Mouse (Mus musculus): Measurements from ENCODE around the gene Stk40. TPM values are rescaled to one million over a fixed set of nuclear protein-coding genes. Genes with fewer than 3 reads are reported as not detected.

Stk40 gene
- polyA plus RNA-seq, 1 experiment = 24.4 TPM

- 85% methylated on average over 4 of the region's 4 CpGs for WGBS
- no peak for DNase-seq (ENCODE audit: low read depth, low spot score)
Observed at GRCm38 (mm10) chr4:126118651-126119050, 14.9 kb downstream of the Stk40 start.

DNA sequence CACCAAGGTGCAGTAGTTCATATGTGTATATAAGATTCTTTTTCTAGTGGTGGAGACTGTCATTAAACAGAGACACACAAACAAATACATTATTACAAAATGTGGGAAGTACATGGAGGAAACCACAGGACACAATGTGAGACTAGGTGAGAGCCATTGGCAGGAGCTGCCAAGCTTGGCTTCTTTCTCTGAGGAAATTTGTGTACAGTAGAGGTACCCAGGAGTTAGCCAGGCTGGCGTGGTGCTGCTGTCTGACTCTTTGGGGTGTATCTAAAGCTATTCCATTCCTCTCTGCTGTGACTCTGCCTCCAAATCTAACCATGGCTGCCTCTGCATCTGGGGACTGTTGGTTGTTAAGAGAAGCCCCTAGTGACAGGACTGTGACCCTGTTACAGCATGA is 15.3 kb downstream of the Stk40 start:
- DNase-seq (ENCODE audit: low read depth, low spot score) = no peak
- WGBS = 84% methylated on average over 1 of the region's 1 CpGs

DNA sequence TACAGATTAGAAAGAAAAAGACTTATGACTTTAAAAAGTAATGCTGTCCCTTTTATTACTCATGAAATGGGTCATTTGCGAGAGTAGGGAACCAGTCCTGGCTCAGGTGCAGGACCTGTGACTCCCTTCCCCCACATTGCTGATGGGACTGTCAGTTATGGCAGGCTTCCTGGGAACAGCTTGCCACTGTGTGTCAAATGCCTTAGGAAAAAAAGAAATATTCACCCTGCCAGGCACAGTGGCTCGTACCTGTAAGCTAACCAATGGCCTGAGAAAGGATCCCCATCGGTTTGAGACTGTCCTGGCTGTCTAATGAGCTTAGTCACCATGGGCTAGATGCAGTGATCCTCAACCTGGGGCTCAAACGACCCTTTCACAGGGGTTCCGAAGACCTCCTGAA is 16.3 kb downstream of the Stk40 start:
- no peak for DNase-seq (ENCODE audit: low read depth, low spot score)

DNA sequence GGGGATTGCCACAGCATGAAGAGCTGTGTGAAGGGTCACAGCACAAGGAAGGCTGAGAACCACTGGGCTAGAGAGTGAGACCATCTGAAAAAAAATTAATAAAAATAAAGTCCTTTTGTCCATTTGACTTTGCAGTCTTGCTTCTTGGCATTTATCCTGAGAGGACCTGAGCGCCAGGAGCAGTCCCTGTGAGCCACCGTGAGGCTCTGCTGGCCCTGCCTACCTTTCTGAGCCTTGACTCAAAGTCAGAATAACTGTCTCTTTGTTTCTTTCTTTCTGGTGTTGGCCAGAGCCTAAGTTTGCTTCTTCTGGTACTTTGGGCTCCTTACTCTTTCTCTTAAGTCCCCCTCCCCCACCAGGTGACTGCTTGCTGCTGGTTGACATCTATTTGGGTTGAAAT is 16.7 kb downstream of the Stk40 start:
- 91% methylated on average over 2 of the region's 2 CpGs for WGBS
- no peak for DNase-seq (ENCODE audit: low read depth, low spot score)

More for the DNA sequence above, 16.3 kb downstream of the Stk40 start:
- WGBS = 84% methylated on average over 5 of the region's 5 CpGs

DNA sequence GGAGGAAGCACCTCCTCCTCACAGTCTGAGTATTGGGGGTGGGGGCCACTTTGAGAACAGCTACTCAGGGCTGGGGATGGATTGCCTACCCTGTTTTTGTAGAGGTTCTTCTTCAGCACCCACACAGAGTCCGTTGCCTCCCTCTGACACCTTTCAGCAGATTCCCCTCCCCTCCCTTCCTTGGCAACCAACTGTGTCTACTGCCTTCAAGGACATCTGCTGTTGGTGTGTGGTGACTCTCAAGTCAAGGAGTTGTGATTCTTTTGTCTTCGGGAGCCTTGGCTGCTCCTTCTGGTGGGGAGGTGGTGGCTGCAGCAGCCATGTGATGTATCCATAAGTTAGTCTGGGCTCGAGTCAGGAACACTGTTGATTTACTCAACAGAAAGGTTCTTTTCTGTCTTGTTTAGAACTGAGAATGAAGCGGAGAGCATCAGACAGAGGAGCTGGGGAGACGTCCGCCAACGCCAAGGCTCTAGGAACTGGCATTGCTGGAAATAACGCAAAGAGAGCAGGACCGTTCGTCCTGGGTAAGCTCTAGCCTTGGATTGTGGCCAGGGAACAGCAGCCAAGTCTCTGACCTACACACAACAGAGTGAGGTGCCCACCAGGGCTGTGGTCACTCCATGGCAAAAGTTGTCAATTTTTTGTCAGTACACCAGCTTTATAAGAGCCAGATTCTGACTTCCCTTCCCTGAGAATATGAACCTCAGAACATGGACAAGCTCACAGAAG is 19.7 kb downstream of the Stk40 start:
- 72% methylated on average over 10 of the region's 10 CpGs for WGBS
- DNase-seq (ENCODE audit: low read depth, low spot score) = no peak

DNA sequence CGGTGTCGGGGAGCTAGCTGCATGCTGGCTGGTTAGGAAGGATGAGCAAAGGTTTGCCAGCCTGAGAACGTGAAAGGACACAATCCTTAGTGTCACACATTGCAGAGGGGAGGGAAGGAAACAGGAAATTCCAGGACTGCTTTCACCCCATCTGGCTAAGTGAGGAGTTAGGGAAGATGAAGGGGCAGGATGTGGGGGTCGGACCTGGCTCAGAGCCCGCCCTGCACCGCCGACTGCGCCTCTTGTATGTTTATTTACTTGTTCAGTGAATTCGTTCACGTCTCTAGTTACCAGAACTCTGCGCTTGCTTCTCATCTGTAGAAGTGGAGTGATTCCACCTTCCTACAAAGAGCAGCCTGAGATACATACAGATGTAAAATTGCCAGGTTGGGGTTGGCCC is 26.7 kb downstream of the Stk40 start:
- 65% methylated on average over 11 of the region's 11 CpGs for WGBS
- no peak for DNase-seq (ENCODE audit: low read depth, low spot score)

DNA sequence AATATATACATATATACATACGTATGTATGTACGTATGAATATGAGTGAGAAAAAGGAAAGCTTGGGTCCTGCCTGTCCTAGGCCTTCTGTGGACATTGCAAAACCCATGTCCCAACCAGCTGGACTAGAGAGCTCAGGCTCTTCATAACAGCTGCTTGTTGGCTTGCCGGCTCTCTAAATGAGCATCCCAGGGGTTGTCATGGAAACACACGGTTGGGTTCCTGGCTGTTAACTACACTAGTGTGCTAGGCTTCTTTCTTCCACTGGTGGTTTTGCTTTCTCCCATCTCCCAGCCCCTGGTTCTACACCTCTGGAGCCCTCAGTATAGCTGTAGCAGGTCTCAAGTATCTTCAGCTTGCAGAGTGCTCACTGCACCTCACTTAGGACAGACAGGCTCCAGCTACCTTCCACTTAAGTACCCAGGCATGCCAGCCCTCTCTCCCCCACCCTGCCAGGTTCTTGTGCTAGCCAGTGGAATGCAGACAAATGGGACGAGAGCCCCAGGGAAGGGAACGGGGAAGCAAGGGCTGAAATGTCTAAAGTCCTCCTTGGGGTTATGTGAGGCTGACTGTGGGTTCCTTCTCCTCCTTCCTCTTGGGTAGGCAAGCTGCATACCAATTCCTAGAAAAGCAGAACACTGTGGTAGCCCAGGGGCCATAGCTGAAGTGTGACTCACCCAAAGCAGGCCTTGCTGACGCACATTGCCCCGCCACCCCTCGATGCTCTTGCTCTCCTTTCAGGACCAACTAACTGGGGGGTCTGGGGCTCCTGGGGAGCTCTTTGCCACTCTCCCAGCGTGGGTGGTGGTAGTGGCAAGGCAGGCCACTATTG is 27.7 kb downstream of the Stk40 start:
- DNase-seq (ENCODE audit: low read depth, low spot score) = no peak
- 57% methylated on average over 10 of the region's 10 CpGs for WGBS

GRCm38 (mm10) chr4:126132636-126133264 is 29.0 kb downstream of the Stk40 start:
- 77% methylated on average over 6 of the region's 6 CpGs for WGBS
- no peak for DNase-seq (ENCODE audit: low read depth, low spot score)

DNA sequence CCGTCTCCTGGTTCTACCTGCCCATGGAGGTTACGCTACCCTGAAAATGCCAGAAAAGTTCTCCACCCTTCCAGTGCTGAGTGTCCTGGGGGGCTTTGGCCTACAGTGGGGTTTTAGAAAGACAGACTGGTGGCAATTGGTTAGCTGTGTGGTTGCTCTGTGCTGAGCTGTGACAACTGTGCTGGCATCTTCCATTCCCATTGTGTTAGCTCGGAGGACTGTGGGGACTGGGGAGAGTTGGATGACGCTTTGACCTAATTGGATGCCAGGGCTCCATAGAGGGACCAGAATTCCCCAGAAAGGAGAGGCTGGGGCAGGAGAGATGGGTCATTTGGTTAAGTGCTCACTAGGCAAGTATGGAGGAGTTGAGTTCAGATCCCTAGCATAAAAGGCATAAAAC is 30.5 kb downstream of the Stk40 start:
- WGBS = 91% methylated on average over 4 of the region's 4 CpGs
- no peak for DNase-seq (ENCODE audit: low read depth, low spot score)

DNA sequence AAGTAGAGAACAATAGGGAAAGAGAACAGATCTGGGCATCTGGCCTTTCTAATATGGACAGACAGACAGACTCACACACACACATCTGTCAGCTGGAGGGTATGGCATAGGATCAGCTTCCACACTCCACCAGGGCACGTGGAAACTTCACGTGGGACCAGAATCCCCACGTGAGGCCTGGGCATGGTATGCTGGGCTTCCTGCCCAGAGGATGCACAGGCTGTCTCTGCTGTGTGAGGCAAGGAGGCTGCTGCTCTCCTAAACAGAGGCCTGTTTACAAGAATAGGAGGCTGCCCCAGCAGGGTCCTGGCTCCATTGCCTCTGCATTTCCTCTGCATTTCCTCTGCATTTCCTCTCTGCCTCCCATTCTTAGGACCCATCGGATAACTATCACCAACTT is 30.9 kb downstream of the Stk40 start:
- no peak for DNase-seq (ENCODE audit: low read depth, low spot score)
- 84% methylated on average over 4 of the region's 4 CpGs for WGBS

- DNase-seq (ENCODE audit: low read depth, low spot score) = no peak
- 86% methylated on average over 4 of the region's 4 CpGs for WGBS
Observed at GRCm38 (mm10) chr4:126137773-126138172, 34.0 kb downstream of the Stk40 start.

DNA sequence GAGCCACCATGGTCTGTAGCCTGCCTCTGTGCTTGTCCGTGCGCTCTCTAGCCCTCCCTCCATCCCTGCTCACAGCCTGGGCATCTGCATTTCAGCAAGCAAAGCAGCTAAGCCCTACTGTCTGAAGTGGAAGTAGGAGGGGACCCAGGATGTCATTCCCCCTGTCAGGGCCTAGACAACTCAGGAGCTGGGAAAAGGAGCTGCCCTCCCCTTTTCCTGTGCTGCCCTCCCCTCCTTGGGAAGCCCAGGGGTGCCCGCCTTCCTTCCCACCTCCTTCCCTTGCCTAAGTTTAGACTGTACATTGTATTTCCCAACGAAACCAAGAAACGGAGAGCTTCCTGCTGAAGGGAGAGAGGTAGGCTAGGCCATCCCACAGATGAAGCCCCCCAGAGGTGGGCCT is 37.3 kb downstream of the Stk40 start:
- no peak for DNase-seq (ENCODE audit: low read depth, low spot score)
- WGBS = 86% methylated on average over 5 of the region's 5 CpGs

GRCm38 (mm10) chr4:126145396-126145795 is 41.6 kb downstream of the Stk40 start:
- no peak for DNase-seq (ENCODE audit: low read depth, low spot score)
- 43% methylated on average over 4 of the region's 4 CpGs for WGBS

DNA sequence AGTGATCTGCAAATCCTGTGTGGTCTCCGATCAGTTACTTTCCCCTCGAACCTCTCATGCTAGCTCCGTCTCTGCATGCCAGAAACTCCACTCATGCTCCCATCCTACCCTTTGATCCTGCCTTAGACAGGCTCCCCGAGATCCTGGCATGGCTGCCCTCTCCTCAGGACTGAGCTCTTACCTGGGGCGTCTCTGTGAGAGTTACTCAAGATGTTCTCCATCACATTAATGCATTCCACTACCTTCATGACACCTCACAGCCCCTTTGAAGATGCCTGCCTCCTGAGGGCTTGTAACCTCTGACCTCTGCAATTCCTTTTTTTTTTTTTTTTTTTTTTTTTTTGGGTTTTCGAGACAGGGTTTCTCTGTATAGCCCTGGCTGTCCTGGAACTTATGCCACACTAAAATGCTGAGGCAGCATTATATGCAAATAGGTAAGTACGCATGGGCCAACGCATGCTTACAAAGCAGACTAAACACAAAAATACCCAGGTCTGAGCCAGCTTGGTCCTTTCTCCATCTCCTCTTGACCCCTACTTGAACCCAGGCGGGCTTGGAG is 43.3 kb downstream of the Stk40 start:
- WGBS = 56% methylated on average over 9 of the region's 9 CpGs
- no peak for DNase-seq (ENCODE audit: low read depth, low spot score)

GRCm38 (mm10) chr4:126147533-126148160 is 43.9 kb downstream of the Stk40 start, which contains the start of gene Eva1b:
Gene Eva1b, plus strand, starts transcription at chr4:126147744.
- 11% methylated on average over 24 of the region's 24 CpGs for WGBS
- no peak for DNase-seq (ENCODE audit: low read depth, low spot score)

DNA sequence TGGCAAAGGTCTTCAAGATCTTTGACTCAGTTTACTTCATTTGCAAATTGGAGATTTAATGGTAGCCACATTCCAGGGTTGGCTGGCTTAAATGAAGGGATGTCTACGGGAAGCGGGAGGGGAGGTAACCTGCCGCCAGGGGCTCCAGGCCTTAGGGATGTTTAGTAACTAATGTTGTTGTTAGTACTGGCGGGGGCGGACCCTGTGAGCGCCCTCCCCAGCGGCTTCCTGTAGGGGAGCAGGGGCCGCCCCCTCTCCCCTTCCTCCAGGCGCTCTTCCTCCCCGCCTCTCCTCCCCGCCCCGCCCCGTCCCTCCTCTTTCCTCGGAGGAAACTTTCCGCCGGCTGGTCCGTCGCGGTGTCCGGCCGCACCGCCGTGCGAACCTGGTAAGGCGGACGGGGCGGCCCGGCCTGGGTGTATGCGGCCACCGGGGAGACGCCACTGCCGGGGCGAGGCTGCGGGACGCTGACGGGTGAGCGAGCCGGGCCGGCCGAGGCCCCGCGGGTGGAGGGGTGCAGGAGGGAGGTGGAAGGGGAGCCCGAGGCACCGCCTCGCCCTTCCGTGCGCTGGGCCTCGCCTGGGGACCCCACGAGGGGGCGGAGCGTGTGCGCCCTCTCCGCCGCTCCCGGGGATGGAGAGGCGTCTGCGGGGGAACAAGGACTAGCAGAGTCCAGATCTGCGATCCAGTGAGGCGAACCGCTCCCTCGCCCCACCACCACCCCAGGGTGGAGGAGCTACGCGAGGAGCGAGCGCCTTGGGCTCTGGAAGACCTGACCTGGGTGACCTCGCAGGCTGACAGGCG is 44.6 kb downstream of the Stk40 start:
- DNase-seq (ENCODE audit: low read depth, low spot score) = no peak
- 1% methylated on average over 66 of the region's 67 CpGs for WGBS

GRCm38 (mm10) chr4:126149041-126149676 is 45.4 kb downstream of the Stk40 start:
- WGBS = 46% methylated on average over 42 of the region's 42 CpGs
- DNase-seq (ENCODE audit: low read depth, low spot score) = no peak

DNA sequence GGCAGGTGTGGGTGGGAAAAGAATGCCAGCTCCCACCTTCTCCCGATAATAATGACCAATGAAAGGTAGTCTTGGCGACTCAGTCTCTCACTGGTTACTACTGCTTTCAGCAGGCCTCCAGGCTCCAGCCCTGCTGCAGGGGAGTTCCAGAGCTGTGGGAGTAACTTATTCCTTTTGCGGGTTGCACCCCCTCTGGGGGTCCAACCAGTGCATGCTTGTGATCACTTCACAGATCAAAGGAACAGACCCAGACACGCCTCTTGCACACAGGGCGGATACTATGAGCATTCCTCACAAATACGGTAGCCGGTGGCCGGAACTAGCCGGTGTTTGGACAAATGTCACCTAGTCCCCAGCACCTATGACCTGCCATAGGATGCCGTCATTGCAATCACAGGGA is 46.0 kb downstream of the Stk40 start:
- WGBS = 68% methylated on average over 10 of the region's 10 CpGs

More for the DNA sequence above, 46.0 kb downstream of the Stk40 start:
- DNase-seq (ENCODE audit: low read depth, low spot score) = no peak

All from large intestine, adult 2 months (tissue).